Mouse (Mus musculus) testis, adult 2 months (tissue): ENCODE results near the gene Dock10. TPM values are rescaled to one million over a fixed set of nuclear protein-coding genes. Genes with fewer than 3 reads are reported as not detected.

ENCODE experiments used
- H3K27ac ChIP-seq: fragments of 200-500 bp; 2 replicates; pipeline ENCODE4 v1.5.1; 2012; ENCODE audit warnings: low read depth, low read length; ENCODE audit not compliant: control insufficient read depth, insufficient read depth
- H3K27me3 ChIP-seq: fragments of 200-500 bp; 2 replicates; pipeline ENCODE4 v1.6.1; 2012; ENCODE audit warnings: mild to moderate bottlenecking, low read length, moderate library complexity; ENCODE audit not compliant: control insufficient read depth, insufficient read depth
- H3K36me3 ChIP-seq: fragments of 200-500 bp; 2 replicates; pipeline ENCODE4 v1.6.1; 2012; ENCODE audit warnings: mild to moderate bottlenecking, low read length; ENCODE audit not compliant: control insufficient read depth, insufficient read depth
- H3K4me1 ChIP-seq: fragments of 200-500 bp; 2 replicates; pipeline ENCODE4 v1.6.1; 2012; ENCODE audit warnings: low read length; ENCODE audit not compliant: control insufficient read depth, insufficient read depth
- H3K4me3 ChIP-seq: fragments of 200-500 bp; 2 replicates; pipeline ENCODE4 v1.5.1; 2012; ENCODE audit warnings: low read depth, mild to moderate bottlenecking, low read length, moderate library complexity, mixed read lengths; ENCODE audit not compliant: control insufficient read depth
- CTCF ChIP-seq: fragments of 200-500 bp; IDR thresholded peaks from 2 replicates; pipeline ENCODE4 v1.5.1; 2012; ENCODE audit warnings: low read depth, mild to moderate bottlenecking, inconsistent platforms, low read length, moderate library complexity; ENCODE audit not compliant: control insufficient read depth, insufficient read depth, insufficient replicate concordance
- POLR2A ChIP-seq: fragments of 200-500 bp; IDR thresholded peaks from 2 replicates; pipeline ENCODE4 v1.6.1; 2012; ENCODE audit warnings: low read depth, mild to moderate bottlenecking, inconsistent platforms, low read length, moderate library complexity; ENCODE audit not compliant: control insufficient read depth
- polyA plus RNA-seq: library from polyadenylated mRNA; depleted of rRNA; stranded (reverse); fragments of >200 nt; gene quantifications from 2 replicates; pipeline ENCODE4 v1.2.3, GENCODE M21; 2012

Gene Dock10
- polyA plus RNA-seq, 1 experiment, result 0.19 TPM

GRCm38 (mm10) chr1:80727403-80727802 lies 30.9 kb downstream of the Dock10 start:
- no peaks in the 10 kb centered on the region for H3K27me3 ChIP-seq
- TF ChIP-seq CTCF (no peak), POLR2A (no peak)
- no peak overlapping the region for H3K27ac ChIP-seq
- no peaks in the 10 kb centered on the region for H3K36me3 ChIP-seq
- H3K4me3 ChIP-seq, result no peak overlapping the region
- H3K4me1 ChIP-seq, result no peaks in the 10 kb centered on the region

- H3K4me1 ChIP-seq, result no peaks in the 10 kb centered on the region
- H3K4me3 ChIP-seq, result no peak overlapping the region
- no peak overlapping the region for H3K27ac ChIP-seq
- no peaks in the 10 kb centered on the region for H3K27me3 ChIP-seq
- TF ChIP-seq CTCF, result peak; percentile 4; the same call in 1 of the 2 replicates
- TF ChIP-seq POLR2A, result no peak
- H3K36me3 ChIP-seq, result no peaks in the 10 kb centered on the region
Observed at GRCm38 (mm10) chr1:80722647-80723046, 35.7 kb downstream of the Dock10 start.

GRCm38 (mm10) chr1:80722001-80722400 lies 36.3 kb downstream of the Dock10 start:
- Histone ChIP-seq H3K4me1 (no peaks in the 10 kb centered on the region), H3K27ac (no peak overlapping the region), H3K27me3 (no peaks in the 10 kb centered on the region), H3K36me3 (no peaks in the 10 kb centered on the region), H3K4me3 (no peak overlapping the region)
- TF ChIP-seq CTCF (no peak), POLR2A (no peak)

- Histone ChIP-seq H3K27me3 (no peaks in the 10 kb centered on the region), H3K27ac (no peak overlapping the region), H3K4me1 (no peaks in the 10 kb centered on the region), H3K36me3 (no peaks in the 10 kb centered on the region), H3K4me3 (no peak overlapping the region)
- TF ChIP-seq POLR2A (no peak), CTCF (no peak)
Observed at GRCm38 (mm10) chr1:80721181-80721580, 37.1 kb downstream of the Dock10 start.

GRCm38 (mm10) chr1:80720146-80720545 lies 38.2 kb downstream of the Dock10 start:
- Histone ChIP-seq H3K27me3 (no peaks in the 10 kb centered on the region), H3K4me3 (no peak overlapping the region)
- TF ChIP-seq CTCF (no peak), POLR2A (no peak)

GRCm38 (mm10) chr1:80719436-80719835 lies 38.9 kb downstream of the Dock10 start:
- no peak overlapping the region for H3K27ac ChIP-seq
- no peaks in the 10 kb centered on the region for H3K27me3 ChIP-seq
- H3K4me3 ChIP-seq, result no peak overlapping the region
- no peaks in the 10 kb centered on the region for H3K36me3 ChIP-seq
- H3K4me1 ChIP-seq, result no peaks in the 10 kb centered on the region
- no peak for TF ChIP-seq CTCF
- TF ChIP-seq POLR2A, result no peak

More at GRCm38 (mm10) chr1:80720146-80720545, 38.2 kb downstream of the Dock10 start:
- Histone ChIP-seq H3K36me3 (no peaks in the 10 kb centered on the region), H3K4me1 (no peaks in the 10 kb centered on the region), H3K27ac (no peak overlapping the region)

- H3K27me3 ChIP-seq, result no peaks in the 10 kb centered on the region
- no peaks in the 10 kb centered on the region for H3K4me1 ChIP-seq
- TF ChIP-seq POLR2A (no peak), CTCF (no peak)
- no peaks in the 10 kb centered on the region for H3K36me3 ChIP-seq
- H3K27ac ChIP-seq, result no peak overlapping the region
- H3K4me3 ChIP-seq, result no peak overlapping the region
Observed at GRCm38 (mm10) chr1:80718666-80719065, 39.7 kb downstream of the Dock10 start.

GRCm38 (mm10) chr1:80715917-80716316 lies 42.4 kb downstream of the Dock10 start:
- H3K27ac ChIP-seq, result no peak overlapping the region
- H3K4me1 ChIP-seq, result no peaks in the 10 kb centered on the region
- no peaks in the 10 kb centered on the region for H3K36me3 ChIP-seq
- no peaks in the 10 kb centered on the region for H3K27me3 ChIP-seq
- TF ChIP-seq CTCF (no peak), POLR2A (no peak)
- H3K4me3 ChIP-seq, result no peak overlapping the region
